Mouse (Mus musculus): ENCODE data around the gene Ly6g6d.

Gene Ly6g6d

DNA sequence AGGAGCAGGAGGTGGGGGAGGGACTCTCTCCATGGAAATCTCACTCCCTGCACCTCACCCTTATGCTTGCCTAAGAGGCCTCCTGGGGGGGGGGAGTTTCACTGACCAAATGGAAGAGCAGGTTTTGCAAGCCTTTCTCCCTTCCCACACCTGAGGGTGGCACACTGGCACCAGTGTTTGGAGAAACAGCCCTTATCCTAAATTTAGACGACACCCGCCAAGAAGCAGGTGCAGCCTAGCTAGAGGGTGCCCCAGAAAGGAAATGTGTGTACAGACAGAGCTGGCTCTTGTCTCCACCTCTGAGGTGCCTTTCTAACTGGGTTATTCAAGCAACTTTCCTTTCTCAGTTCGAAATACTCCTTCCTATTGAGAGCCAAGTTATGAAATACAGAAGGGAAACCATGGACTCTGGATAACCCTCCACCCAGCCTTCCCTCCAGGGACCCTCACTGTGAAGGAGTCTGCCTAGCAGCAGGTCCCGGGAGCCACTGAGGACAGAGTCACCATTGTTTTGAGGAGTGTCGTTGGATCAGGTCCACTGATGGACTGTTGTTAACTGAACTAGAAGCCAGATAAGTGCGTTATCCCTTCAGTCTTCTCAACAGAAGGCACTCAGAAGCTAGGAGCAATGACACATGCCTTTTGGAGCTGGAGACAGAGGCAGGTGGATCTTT, 7.2 kb downstream of the Ly6g6d start:
- DNase-seq (ENCODE audit: low read depth, low spot score) = no peak

DNA sequence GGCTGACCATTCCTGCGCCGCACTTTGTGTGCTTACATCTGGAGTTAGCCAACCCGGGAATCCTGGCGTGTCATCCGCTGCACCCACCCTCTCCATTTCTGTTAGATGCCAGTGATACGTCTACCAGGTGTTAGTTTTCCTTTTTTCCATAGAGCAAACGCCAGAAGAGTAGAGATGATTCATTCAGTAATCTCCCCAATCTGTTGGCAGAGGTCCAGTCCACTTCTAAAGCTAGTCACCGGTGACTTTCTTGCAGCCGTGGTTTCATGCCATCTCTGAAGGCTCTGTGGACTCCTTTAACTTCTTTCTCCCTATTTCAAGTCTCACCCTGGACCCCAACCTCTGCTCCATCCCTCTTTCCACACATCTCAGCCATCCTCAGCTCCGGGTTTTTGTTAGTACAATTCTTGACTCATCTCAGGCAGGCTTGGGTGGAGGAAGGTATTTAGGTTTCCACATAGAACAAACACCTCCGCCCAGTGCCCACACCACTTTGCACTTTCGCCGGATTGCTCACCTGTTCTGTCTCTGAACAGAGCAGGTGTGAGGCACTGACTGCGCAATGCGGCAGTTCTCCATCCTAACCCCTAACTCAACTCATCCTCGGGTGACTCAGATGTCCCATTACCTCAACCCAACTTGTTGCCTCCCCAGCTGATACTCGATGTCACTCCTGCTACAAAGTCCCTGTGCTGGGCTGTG, 9.5 kb downstream of the Ly6g6d start:
- no peak for DNase-seq (ENCODE audit: low read depth, low spot score)

DNA sequence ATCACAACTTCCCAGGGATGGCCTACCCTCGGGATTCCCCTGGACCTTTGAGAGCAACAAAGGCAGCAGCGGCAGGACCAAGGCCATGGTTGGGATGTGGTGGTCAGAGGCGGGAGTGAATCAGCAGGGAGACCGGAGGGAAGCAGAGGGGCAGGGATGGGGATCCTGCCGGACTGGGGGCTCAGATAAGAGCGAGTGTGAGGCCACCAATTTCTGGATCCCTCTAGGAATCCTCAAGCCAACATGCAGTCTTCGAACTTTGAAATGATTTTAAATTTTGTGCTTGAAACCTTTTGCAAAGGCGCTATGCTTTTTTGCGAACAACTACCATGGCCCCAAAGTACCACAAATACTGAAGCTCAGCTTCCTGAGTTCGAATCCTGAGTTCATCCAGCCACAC, 11.8 kb downstream of the Ly6g6d start, which contains the start of gene Mpig6b:
Gene Mpig6b, minus strand, starts transcription at position 101 of the 400 bp plus-strand sequence.
- DNase-seq (ENCODE audit: low read depth, low spot score) = no peak

GRCm38 (mm10) chr17:35064951-35065947, 12.6 kb downstream of the Ly6g6d start, which contains the start of gene Ly6g6c:
Gene Ly6g6c, plus strand, starts transcription at chr17:35065388.
- DNase-seq (ENCODE audit: low read depth, low spot score) = no peak

- no peak for DNase-seq (ENCODE audit: low read depth, low spot score)
Measured at GRCm38 (mm10) chr17:35064378-35064877, 13.4 kb downstream of the Ly6g6d start.

DNA sequence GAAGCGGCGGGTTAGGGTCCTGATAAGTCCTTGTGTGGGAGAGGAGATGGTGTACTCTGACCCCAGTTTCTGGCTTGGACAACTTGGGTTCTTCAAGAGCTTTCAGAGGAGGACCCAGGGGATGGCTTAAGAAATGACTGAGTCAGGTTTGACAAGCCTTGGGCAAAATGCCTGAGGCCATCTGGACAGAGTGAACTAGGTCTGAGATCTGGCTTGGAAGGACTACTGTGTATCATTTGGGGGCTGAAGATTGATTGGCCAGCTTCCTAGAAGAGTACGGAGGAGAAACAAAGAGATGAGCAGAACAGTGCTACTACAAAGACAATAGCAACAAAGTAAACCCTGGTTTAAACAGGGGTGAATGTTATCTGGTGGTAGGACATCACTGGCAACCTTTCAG, 14.4 kb downstream of the Ly6g6d start:
- DNase-seq (ENCODE audit: low read depth, low spot score) = no peak

- no peak for DNase-seq (ENCODE audit: low read depth, low spot score)
Measured at GRCm38 (mm10) chr17:35061299-35061698, 16.6 kb downstream of the Ly6g6d start.

DNA sequence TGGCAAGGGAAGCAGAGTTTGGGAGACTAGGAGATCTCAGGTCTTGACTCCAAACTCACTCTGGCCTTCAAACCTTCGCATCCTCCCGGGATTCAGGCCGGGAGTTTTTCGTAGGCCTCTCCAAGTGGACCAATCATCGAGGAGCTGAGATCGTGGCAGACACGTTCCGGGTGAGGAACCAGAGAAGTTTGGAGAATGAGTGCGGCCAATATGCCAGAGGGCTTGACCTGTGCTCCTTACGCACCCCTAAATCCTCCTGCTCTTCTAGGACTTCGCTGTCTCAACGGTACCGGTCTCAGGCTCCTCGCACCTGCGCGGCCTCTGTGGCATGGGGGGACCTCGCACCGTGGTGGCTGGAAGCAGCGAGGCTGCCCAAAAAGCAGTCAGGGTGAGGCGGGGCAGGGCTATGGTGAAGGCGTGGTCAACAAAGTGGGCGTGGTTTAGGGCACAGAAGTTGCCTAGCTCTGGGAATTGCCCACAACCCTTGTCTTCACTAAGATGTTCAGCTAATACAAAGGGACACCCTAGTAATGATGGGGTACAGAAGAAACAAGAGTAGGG, 17.0 kb downstream of the Ly6g6d start:
- DNase-seq (ENCODE audit: low read depth, low spot score) = no peak

DNA sequence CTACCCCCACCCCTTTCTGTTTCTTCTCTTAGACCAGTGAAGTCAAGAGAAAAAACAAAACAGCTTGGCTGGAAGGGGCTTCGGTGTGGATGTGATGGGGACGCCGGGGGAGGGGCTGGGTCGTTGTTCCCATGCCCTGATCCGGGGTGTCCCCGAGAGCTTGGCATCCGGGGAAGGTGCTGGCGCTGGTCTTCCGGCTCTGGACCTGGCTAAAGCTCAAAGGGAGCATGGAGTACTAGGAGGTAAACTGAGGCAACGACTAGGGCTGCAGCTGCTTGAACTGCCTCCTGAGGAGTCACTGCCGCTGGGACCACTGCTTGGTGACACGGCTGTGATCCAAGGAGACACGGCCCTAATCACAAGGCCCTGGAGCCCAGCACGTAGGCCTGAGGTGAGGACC, 17.8 kb downstream of the Ly6g6d start:
- DNase-seq (ENCODE audit: low read depth, low spot score) = no peak

- DNase-seq (ENCODE audit: low read depth, low spot score) = peak; percentile 74
Measured at GRCm38 (mm10) chr17:35058911-35059892, 18.7 kb downstream of the Ly6g6d start, which contains the start of gene Ddah2. Gene Ddah2, plus strand, starts transcription at chr17:35059035.

GRCm38 (mm10) chr17:35058316-35058715, 19.5 kb downstream of the Ly6g6d start:
- DNase-seq (ENCODE audit: low read depth, low spot score) = no peak

- DNase-seq (ENCODE audit: low read depth, low spot score) = no peak
Measured at GRCm38 (mm10) chr17:35057090-35057489, 20.8 kb downstream of the Ly6g6d start.

DNA sequence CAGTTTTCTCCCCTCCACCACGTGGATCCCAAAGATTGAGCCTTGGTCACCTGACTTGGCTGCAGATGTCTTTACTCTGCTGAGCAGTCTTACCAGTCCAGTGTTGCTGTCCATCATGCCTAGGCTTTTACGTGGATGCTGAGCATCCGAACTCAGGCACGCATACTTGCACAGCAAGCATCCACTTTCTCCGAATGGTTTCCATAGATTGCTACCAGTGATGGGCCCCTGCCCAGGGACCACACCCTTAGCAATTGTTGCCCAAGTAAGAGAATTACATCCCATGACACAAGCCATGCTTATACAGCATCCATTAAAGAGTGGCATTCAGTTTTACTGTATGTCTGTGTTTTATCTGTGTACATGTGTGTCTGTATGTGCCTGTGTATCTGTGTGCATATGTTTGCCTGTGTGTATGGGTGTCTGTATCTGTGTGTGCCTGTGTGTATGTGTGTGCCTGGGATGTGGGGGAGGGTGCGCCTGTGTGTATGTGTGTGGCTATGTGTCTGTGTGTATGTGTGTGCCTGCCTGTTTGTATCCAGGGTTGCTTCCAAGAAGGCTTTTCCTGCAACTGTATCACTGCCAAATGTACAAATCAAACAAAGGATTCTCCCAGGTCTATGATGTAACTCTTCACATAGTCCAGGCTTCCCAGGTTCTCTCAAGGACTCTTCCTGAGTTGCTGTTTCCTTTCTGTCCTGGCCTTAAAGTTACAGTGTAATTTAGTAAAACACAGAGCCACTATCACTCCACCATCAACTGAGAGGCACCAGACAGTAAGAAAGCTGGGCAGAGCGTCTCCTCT, 22.0 kb downstream of the Ly6g6d start:
- no peak for DNase-seq (ENCODE audit: low read depth, low spot score)

DNA sequence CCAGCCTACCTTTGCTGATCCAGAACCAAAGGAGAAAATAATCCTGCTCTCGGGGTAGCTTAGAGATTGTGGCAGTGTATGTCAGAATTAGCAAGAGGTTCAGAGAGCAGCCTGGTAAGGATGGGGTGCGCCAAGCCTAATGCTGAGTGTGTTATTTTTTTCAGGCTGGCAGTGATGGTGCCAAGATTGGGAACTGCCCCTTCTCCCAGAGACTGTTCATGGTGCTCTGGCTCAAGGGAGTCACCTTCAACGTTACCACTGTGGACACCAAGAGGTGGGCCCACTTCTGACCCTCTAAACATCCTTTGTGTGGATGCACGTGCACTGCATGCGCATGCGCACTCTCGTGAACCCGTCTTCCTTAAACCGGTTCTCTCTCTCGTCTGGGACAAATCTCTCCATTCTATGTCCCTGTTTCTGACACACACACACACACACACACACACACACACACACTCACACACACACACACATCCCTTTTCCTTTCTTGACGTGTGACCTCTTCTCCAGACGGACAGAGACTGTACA, 25.5 kb downstream of the Ly6g6d start:
- DNase-seq (ENCODE audit: low read depth, low spot score) = no peak

GRCm38 (mm10) chr17:35051156-35052086, 26.4 kb downstream of the Ly6g6d start:
- no peak for DNase-seq (ENCODE audit: low read depth, low spot score)

DNA sequence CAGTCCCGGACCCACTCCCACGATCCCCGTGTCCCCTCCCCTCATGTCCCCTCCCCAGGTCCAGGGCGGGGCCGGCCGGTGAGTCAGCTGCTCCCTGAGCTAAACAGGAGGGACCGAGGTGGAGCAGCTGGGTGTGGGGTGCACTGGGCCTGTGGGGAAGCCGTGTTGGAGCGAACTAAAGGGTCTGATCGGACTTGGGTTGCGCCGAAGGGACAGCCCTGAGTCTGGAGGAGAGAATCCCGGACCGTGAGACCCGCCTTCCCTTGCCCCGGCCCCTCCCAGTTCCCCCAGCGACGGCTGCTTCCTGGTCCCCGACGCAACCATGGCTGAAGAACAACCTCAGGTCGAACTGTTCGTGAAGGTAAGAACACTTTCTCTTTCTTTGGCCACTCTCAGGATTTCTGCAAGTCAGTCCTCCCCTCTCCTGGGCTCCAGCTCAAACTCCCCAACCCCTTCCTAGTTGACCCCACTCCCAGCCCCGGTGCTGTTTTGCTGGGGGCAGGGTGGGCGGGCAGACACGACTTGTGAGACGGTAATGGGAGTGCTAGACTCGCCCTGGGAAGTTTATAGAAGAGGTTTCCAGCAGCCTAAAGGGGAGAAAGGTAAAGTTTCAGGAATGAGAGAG, 27.6 kb downstream of the Ly6g6d start:
- DNase-seq (ENCODE audit: low read depth, low spot score) = no peak

DNA sequence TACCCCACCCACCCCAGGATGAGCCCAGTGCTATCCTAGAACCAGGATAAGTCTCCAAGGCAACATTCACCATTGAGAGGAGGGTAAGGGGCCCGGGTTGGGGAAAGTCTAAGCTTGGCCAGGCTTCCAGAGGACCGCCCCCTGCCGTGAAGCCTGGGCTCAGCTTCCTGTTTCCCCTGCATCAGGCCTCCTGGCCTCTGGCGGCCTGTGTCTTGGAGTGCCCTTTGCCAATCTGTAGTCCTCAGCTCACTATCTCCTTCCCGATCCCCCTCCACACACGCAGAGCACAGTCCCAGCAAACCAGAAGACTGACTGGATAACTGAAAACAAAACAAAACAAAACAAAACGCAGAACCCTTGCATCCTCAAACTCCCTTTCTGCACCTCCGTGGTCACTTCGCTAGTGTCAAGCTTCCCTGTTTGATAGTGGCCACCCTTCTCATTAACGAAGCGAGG, 28.3 kb downstream of the Ly6g6d start, which contains the start of gene Clic1:
Gene Clic1, plus strand, starts transcription at position 406 of the 456 bp plus-strand sequence.
- peak; percentile 35 for DNase-seq (ENCODE audit: low read depth, low spot score)
